Mouse (Mus musculus): ENCODE data around the gene Frmd4b. TPM values are rescaled to one million over a fixed set of nuclear protein-coding genes. Genes with fewer than 3 reads are reported as not detected.

Gene Frmd4b
- total and polyA plus RNA-seq, 3 experiments, result 0.13 to 0.70 (median 0.13) TPM

- Histone ChIP-seq H3K27me3 (replicated peaks) (no peaks in the 10 kb centered on the region), H3K79me2 (replicated peaks; ENCODE audit: control insufficient read depth, extremely low read depth, insufficient read depth, poor library complexity, severe bottlenecking) (no peaks in the 10 kb centered on the region), H3K9me3 (replicated peaks; ENCODE audit: low read length) (no peaks in the 10 kb centered on the region), H3K4me1 (ENCODE audit: control insufficient read depth in 1 of 2, insufficient read depth in 2 of 2) (peaks cover 0 to 11% of the 10 kb centered on the region in 2 experiments; a peak in 2 of 4 replicates), H3K36me3 (replicated peaks in 1 of 2; ENCODE audit: control insufficient read depth in 1 of 2, insufficient read depth in 1 of 2, low read length in 1 of 2) (no peaks in the 10 kb centered on the region), H3K9ac (ENCODE audit: insufficient read depth, low read depth) (no peak overlapping the region), H3K4me3 (replicated peaks in 1 of 3; ENCODE audit: low read depth in 2 of 3, low read length in 2 of 3, poor library complexity in 1 of 3) (no peak overlapping the region), H3K4me2 (ENCODE audit: insufficient read depth, low read depth, poor library complexity, severe bottlenecking) (no peak overlapping the region), H3K27ac (ENCODE audit: insufficient read depth, low read depth) (no peak overlapping the region)
- no peak for DNase-seq (ENCODE audit: extremely low read depth)
- dilution Hi-C loops (cut with MboI; ENCODE audit: extremely low pct_ligation_motif_present, extremely low pct_unique_long_range_greater_than_20kb, low sequenced_read_pairs) (no loop called here), in situ Hi-C loops (cut with MboI; ENCODE audit: low pct_ligation_motif_present, low pct_unique_long_range_greater_than_20kb, low sequenced_read_pairs) (no loop called here)
- TF ChIP-seq JUN (IDR thresholded peaks at IDR 0.05; ENCODE audit: insufficient read depth, low read depth, low read length), result no peak
- TF ChIP-seq ZKSCAN1 (IDR thresholded peaks at IDR 0.05; ENCODE audit: borderline replicate concordance, low read depth, low read length), result no peak
- no peak for TF ChIP-seq CHD2 (IDR thresholded peaks at IDR 0.05; ENCODE audit: low read length)
- TF ChIP-seq EP300 (IDR thresholded peaks at IDR 0.05; ENCODE audit: low read length), result no peak
- no peak for TF ChIP-seq ZMIZ1 (IDR thresholded peaks at IDR 0.05; ENCODE audit: low read depth, low read length)
- TF ChIP-seq IRF4 (IDR thresholded peaks at IDR 0.05; ENCODE audit: low read depth, low read length), result no peak
- no peak for TF ChIP-seq TCF12 (IDR thresholded peaks at IDR 0.05; ENCODE audit: low read depth, low read length)
- no peak for TF ChIP-seq MXI1 (IDR thresholded peaks at IDR 0.05; ENCODE audit: low read depth, low read length)
- no peak for TF ChIP-seq PAX5 (IDR thresholded peaks at IDR 0.05; ENCODE audit: low read length)
- no peak for TF ChIP-seq NRF1 (IDR thresholded peaks at IDR 0.05; ENCODE audit: low read depth, low read length)
- TF ChIP-seq USF2 (conservative IDR thresholded peaks at IDR 0.05; ENCODE audit: low read depth, low read length), result no peak
- no peak for TF ChIP-seq POLR2AphosphoS2 (IDR thresholded peaks at IDR 0.05; ENCODE audit: low read depth, low read length)
- no peak for TF ChIP-seq MYC (IDR thresholded peaks at IDR 0.05; ENCODE audit: low read depth, low read length)
- no peak for TF ChIP-seq SMC3 (IDR thresholded peaks at IDR 0.05; ENCODE audit: low read depth, low read length)
- no peak for TF ChIP-seq GABPA (IDR thresholded peaks at IDR 0.05; ENCODE audit: insufficient replicate concordance, low read depth, low read length)
Observed at GRCm38 (mm10) chr6:97576096-97576495, 41.2 kb downstream of the Frmd4b start.

DNA sequence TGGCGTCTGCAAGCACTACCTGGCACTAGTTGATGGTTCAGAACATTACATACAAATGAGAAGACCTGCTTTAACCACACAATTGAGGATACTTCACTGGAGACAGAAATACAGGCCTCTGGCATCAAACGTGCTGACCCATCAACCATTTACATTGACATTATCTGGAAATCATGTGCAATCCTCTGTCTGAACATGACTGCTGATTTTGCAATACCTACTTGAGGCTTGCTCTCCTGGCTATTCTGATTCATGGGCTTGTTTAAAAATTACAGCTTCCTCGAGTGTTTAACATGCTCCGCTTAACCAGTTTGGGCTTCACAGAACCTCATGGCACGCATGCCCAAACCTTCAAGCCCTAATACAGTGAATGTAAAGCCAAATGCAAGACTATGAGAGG is 42.4 kb downstream of the Frmd4b start:
- dilution Hi-C loops (cut with MboI; ENCODE audit: extremely low pct_ligation_motif_present, extremely low pct_unique_long_range_greater_than_20kb, low sequenced_read_pairs), result no loop called here
- in situ Hi-C loops (cut with MboI; ENCODE audit: low pct_ligation_motif_present, low pct_unique_long_range_greater_than_20kb, low sequenced_read_pairs), result no loop called here

More for the DNA sequence above, 42.4 kb downstream of the Frmd4b start:
- peaks cover 0 to 11% of the 10 kb centered on the region in 2 experiments; a peak in 2 of 4 replicates for H3K4me1 ChIP-seq (ENCODE audit: control insufficient read depth in 1 of 2, insufficient read depth in 2 of 2)
- no peak for TF ChIP-seq CHD1 (IDR thresholded peaks at IDR 0.05; ENCODE audit: low read depth, low read length)
- no peak for TF ChIP-seq KAT2A (IDR thresholded peaks at IDR 0.05; ENCODE audit: insufficient replicate concordance, low read length)
- TF ChIP-seq ELF1 (IDR thresholded peaks at IDR 0.05; ENCODE audit: low read depth, low read length), result no peak
- TF ChIP-seq GABPA (IDR thresholded peaks at IDR 0.05; ENCODE audit: insufficient replicate concordance, low read depth, low read length), result no peak
- no peak for TF ChIP-seq USF2 (conservative IDR thresholded peaks at IDR 0.05; ENCODE audit: low read depth, low read length)
- H3K27ac ChIP-seq (ENCODE audit: insufficient read depth, low read depth), result no peak overlapping the region
- no peak for DNase-seq (ENCODE audit: extremely low read depth)
- no peak overlapping the region for H3K4me3 ChIP-seq (replicated peaks in 1 of 3; ENCODE audit: low read depth in 2 of 3, low read length in 2 of 3, poor library complexity in 1 of 3)
- no peaks in the 10 kb centered on the region for H3K79me2 ChIP-seq (replicated peaks; ENCODE audit: control insufficient read depth, extremely low read depth, insufficient read depth, poor library complexity, severe bottlenecking)
- no peaks in the 10 kb centered on the region for H3K36me3 ChIP-seq (replicated peaks in 1 of 2; ENCODE audit: control insufficient read depth in 1 of 2, insufficient read depth in 1 of 2, low read length in 1 of 2)
- no peak overlapping the region for H3K4me2 ChIP-seq (ENCODE audit: insufficient read depth, low read depth, poor library complexity, severe bottlenecking)
- no peak overlapping the region for H3K9ac ChIP-seq (ENCODE audit: insufficient read depth, low read depth)
- H3K27me3 ChIP-seq (replicated peaks), result no peaks in the 10 kb centered on the region
- H3K9me3 ChIP-seq (replicated peaks; ENCODE audit: low read length), result no peaks in the 10 kb centered on the region

All from CH12.LX (cell line).